Mouse (Mus musculus): ENCODE data around the gene H2-D1.

DNA sequence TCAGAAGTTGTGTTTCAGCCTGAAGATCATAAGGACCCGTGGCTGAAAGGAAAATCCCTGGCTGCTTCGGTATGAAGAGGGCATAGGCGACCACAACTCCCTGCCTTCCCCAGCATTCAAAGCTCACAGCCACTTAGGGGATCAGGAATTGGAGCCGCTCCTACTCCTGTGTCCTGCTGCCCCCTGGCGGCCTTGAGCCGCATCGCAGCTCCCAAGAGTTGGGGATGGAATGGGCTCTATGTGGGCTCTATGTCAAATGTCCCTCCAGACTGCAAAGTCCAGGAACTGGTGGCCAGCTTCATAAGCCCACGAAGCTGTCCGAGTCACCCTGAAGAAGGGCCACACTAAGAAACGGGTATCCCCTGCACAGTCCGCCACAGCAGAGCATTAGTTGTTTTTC is 12.2 kb downstream of the H2-D1 start:
- peak; percentile 79 for TF ChIP-seq CTCF (IDR thresholded peaks at IDR 0.05; ENCODE audit: borderline replicate concordance, insufficient read depth, low read length)
- TF ChIP-seq POLR2A (IDR thresholded peaks at IDR 0.05; ENCODE audit: low read depth, low read length) = no peak
